Mouse (Mus musculus) limb, embryonic 11.5 days (tissue): Measurements from ENCODE around the gene Mknk2. TPM values are rescaled to one million over a fixed set of nuclear protein-coding genes. Genes with fewer than 3 reads are reported as not detected.
A peak's percentile ranks its signal among the peaks of the same experiment; 100 is the strongest.

Experiments used
- ATAC-seq: fragments of 200-750 bp; cut with Nextera tagmentation; 2 replicates; pipeline ENCODE4 v1.8.0; 2017; ENCODE audit warnings: low read depth; ENCODE audit not compliant: insufficient number of reproducible peaks, low FRiP score, low TSS enrichment
- DNase-seq: peaks from one replicate; pipeline ENCODE4 v3.0.0-alpha.2; 2015; ENCODE audit warnings: low spot score
- H3K27ac ChIP-seq: fragments of 300-500 bp; sonication (generic); replicated peaks from 2 replicates; pipeline ENCODE4 v1.5.1; 2014; ENCODE audit warnings: low read depth, mild to moderate bottlenecking, low read length
- H3K27me3 ChIP-seq: fragments of 300-500 bp; sonication (generic); 2 replicates; pipeline ENCODE4 v1.6.1; 2014; ENCODE audit warnings: mild to moderate bottlenecking, low read length, mixed read lengths; ENCODE audit not compliant: control insufficient read depth, insufficient read depth
- H3K36me3 ChIP-seq: fragments of 300-500 bp; sonication (generic); 2 replicates; pipeline ENCODE4 v1.6.1; 2014; ENCODE audit warnings: mild to moderate bottlenecking, low read length, moderate library complexity, mixed read lengths; ENCODE audit not compliant: control insufficient read depth, insufficient read depth
- H3K4me1 ChIP-seq: fragments of 300-500 bp; sonication (generic); 2 replicates; pipeline ENCODE4 v1.6.1; 2014; ENCODE audit warnings: low read length, mixed read lengths; ENCODE audit not compliant: control insufficient read depth, insufficient read depth
- H3K4me2 ChIP-seq: fragments of 300-500 bp; sonication (generic); 2 replicates; pipeline ENCODE4 v1.6.1; 2014; ENCODE audit warnings: low read depth, mild to moderate bottlenecking, moderate library complexity; ENCODE audit not compliant: severe bottlenecking
- H3K4me3 ChIP-seq: fragments of 300-500 bp; sonication (generic); 2 replicates; pipeline ENCODE4 v1.5.1; 2014; ENCODE audit warnings: low read depth, low read length
- H3K9ac ChIP-seq: fragments of 300-500 bp; sonication (generic); 2 replicates; pipeline ENCODE4 v1.6.1; 2014; ENCODE audit warnings: mild to moderate bottlenecking, low read length
- H3K9me3 ChIP-seq: fragments of 300-500 bp; sonication (generic); 2 replicates; pipeline ENCODE4 v1.6.1; 2016; ENCODE audit warnings: low read length; ENCODE audit not compliant: control insufficient read depth
- WGBS: fragments of 180-500 bp; shearing (Covaris S2); extraction: QIAGEN DNeasy Blood & Tissue Kit; methylation state at CpG from one replicate; pipeline ENCODE4 v1.1.7; 2014; 5-methylcytosine and 5-hydroxymethylcytosine counted together
- polyA plus RNA-seq: library from polyadenylated mRNA; unstranded; fragments of >200 nt; fragmentation: Nextera tagmentation; extraction: Ambion mirVana; gene quantifications from 2 replicates; pipeline ENCODE4 v1.2.1, GENCODE M21; 2014

Gene Mknk2
- polyA plus RNA-seq, 1 experiment from 2014 or later, result 98.5 TPM

GRCm38 (mm10) chr10:80684214-80684613 lies 6.3 kb upstream of the Mknk2 start:
- no peaks in the 10 kb centered on the region for H3K9me3 ChIP-seq
- 48% methylated on average over 6 of the region's 6 CpGs for WGBS
- H3K36me3 ChIP-seq, result peaks cover 7% of the 10 kb centered on the region
- H3K27ac ChIP-seq, result no peak overlapping the region
- H3K9ac ChIP-seq, result no peak overlapping the region
- H3K4me1 ChIP-seq, result no peaks in the 10 kb centered on the region
- H3K4me2 ChIP-seq, result no peak overlapping the region
- ATAC-seq (no peak), DNase-seq (peak; percentile 56)
- H3K4me3 ChIP-seq, result no peak overlapping the region
- no peaks in the 10 kb centered on the region for H3K27me3 ChIP-seq

DNA sequence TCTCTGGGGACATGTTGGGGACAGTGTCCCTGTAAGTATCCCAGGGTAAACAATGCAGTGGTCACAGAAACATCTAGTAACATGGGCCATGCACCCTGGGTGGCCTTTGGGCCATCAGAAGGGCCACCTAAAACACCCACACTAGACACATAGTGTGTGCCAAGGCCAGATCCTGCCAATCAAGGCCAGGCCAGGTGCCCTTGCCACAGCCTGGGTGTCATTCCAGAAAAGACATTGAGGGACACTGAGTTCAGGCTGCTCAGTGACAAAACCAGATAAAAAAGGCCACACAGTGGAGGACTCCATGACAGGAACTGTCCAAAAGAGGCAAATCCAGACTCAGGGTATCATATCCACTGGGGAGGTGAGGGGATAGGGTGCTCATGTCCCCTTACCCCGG lies 5.7 kb upstream of the Mknk2 start:
- Histone ChIP-seq H3K27me3 (no peaks in the 10 kb centered on the region), H3K9me3 (no peaks in the 10 kb centered on the region), H3K9ac (no peak overlapping the region), H3K36me3 (peaks cover 6% of the 10 kb centered on the region), H3K27ac (no peak overlapping the region), H3K4me2 (no peak overlapping the region), H3K4me1 (peaks cover under 1% of the 10 kb centered on the region; the same call in 1 of the 2 replicates), H3K4me3 (no peak overlapping the region)
- ATAC-seq (no peak), DNase-seq (no peak)
- WGBS, result 90% methylated on average over 1 of the region's 1 CpGs

DNA sequence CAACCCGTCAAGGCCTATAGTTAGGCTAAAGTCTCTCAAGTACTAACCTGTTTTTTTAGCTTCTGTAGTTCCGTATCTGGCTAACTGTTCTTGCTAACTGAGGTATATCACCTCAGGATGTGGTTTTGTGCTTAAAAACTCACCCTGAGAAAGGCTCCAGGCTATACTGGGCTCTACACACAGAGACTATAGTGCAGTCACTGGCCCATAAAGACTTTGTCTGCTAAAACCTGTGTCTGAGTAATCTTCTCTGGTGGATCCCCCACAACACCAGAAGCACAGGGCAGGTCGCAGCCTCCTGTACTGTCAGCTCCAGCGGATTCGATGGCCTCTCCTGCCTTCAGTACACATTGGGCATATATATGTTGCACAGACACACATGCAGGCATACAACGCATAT lies 4.1 kb upstream of the Mknk2 start:
- H3K27ac ChIP-seq, result no peak overlapping the region
- DNase-seq (no peak), ATAC-seq (no peak)
- peaks cover 16% of the 10 kb centered on the region for H3K4me1 ChIP-seq
- no peaks in the 10 kb centered on the region for H3K9me3 ChIP-seq
- 90% methylated on average over 6 of the region's 6 CpGs for WGBS
- H3K9ac ChIP-seq, result no peak overlapping the region
- H3K4me2 ChIP-seq, result no peak overlapping the region
- no peak overlapping the region for H3K4me3 ChIP-seq
- H3K27me3 ChIP-seq, result no peaks in the 10 kb centered on the region
- H3K36me3 ChIP-seq, result peaks cover 5% of the 10 kb centered on the region

DNA sequence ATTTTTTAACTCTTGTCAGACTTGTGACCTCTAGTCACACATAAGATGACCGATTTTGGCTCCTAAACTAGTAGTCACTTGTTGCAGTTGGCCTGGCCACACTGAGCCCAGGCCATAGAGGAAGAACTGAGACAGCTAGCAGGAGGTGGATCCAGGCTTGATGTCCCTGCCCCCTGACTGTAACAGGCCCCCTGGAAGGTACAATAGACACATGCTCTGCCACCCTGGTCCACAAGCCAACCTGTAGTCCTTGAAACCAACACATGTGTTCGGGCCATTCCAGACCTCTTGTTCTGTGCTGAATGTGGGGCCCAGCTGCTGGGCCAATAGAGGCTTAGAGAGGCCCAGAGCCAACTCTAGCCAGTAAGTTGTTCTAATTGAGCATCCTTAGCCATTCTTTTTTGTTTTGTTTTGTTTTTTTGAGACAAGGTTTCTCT lies 2.4 kb upstream of the Mknk2 start:
- H3K36me3 ChIP-seq, result peaks cover 2% of the 10 kb centered on the region; the same call in 1 of the 2 replicates
- peaks cover 17% of the 10 kb centered on the region for H3K4me1 ChIP-seq
- H3K4me3 ChIP-seq, result no peak overlapping the region
- H3K9me3 ChIP-seq, result no peaks in the 10 kb centered on the region
- H3K27me3 ChIP-seq, result no peaks in the 10 kb centered on the region
- DNase-seq (no peak), ATAC-seq (no peak)
- H3K4me2 ChIP-seq, result no peak overlapping the region
- WGBS, result 77% methylated on average over 2 of the region's 2 CpGs
- H3K27ac ChIP-seq, result no peak overlapping the region
- no peak overlapping the region for H3K9ac ChIP-seq

GRCm38 (mm10) chr10:80679556-80680259 lies 1.8 kb upstream of the Mknk2 start:
- H3K4me2 ChIP-seq, result no peak overlapping the region
- peak overlapping the region; percentile 34 for H3K9ac ChIP-seq
- WGBS, result 56% methylated on average over 9 of the region's 9 CpGs
- H3K36me3 ChIP-seq, result peaks cover 2% of the 10 kb centered on the region; the same call in 1 of the 2 replicates
- H3K4me3 ChIP-seq, result no peak overlapping the region
- ATAC-seq, result no peak
- peaks cover 21% of the 10 kb centered on the region for H3K4me1 ChIP-seq
- no peaks in the 10 kb centered on the region for H3K9me3 ChIP-seq
- H3K27me3 ChIP-seq, result no peaks in the 10 kb centered on the region
- no peak overlapping the region for H3K27ac ChIP-seq
- DNase-seq, result no peak

- Histone ChIP-seq H3K27me3 (no peaks in the 10 kb centered on the region), H3K4me1 (peaks cover 30% of the 10 kb centered on the region), H3K9ac (no peak overlapping the region), H3K4me2 (no peak overlapping the region; the same call in 1 of the 2 replicates), H3K27ac (0 out of 2 replicates have a peak overlapping the region, but pooled peaks have one; percentile 65), H3K9me3 (no peaks in the 10 kb centered on the region), H3K4me3 (no peak overlapping the region), H3K36me3 (peaks cover 2% of the 10 kb centered on the region; the same call in 1 of the 2 replicates)
- ATAC-seq (no peak), DNase-seq (no peak)
- WGBS, result 62% methylated on average over 9 of the region's 10 CpGs
These were observed 877 bp upstream of the Mknk2 start for GRCm38 (mm10) chr10:80678601-80679377.

DNA sequence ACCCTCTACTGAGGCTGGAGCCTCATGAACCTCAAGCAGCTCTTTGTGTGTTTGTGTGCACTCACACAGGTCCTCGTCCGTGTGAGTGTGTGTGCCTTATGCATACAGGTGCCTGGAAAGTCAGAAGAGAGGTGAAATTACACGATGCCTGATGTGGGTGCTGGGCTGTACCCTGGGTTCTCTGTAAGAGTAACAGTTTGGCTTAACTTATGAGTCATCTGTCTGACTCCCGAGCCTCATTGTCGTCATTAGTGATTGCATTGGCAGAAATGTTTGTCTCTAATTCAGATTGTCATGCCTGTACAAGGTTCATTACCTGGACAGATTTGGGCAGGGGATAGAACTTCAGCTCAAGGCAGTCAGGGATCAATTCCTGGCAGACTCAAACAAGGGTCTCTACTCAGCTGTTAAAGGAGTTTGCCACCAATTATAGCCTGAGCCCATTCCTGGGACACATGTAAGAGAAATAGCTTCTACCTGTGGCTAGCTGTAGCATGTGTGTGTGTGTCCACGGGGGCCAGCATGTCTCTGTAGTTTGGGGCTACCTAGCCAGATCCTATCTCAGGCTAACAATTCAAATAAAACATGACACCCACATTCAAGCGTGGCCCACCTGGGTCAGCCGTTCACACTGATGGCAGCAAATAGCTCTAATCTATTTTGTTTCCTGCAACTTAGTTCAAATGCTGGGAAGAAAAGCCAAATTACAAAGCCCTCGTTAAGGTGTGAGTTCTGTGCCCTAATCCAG lies 610 bp downstream of the Mknk2 start:
- 0 out of 2 replicates have a peak, but pooled peaks have one; percentile 2 for ATAC-seq
- Histone ChIP-seq H3K27me3 (no peaks in the 10 kb centered on the region), H3K4me2 (peak overlapping the region; percentile 93), H3K4me1 (peaks cover 32% of the 10 kb centered on the region), H3K9ac (peak overlapping the region; percentile 74), H3K9me3 (no peaks in the 10 kb centered on the region), H3K36me3 (peaks cover 13% of the 10 kb centered on the region), H3K4me3 (peak overlapping the region; percentile 98), H3K27ac (peak overlapping the region; percentile 90)
- no peak for DNase-seq
- WGBS, result 38% methylated on average over 9 of the region's 9 CpGs
